Mouse (Mus musculus) hindbrain, embryonic 10.5 days (tissue): ENCODE data around the gene Brk1. TPM values are rescaled to one million over a fixed set of nuclear protein-coding genes. Genes with fewer than 3 reads are reported as not detected.

Experiments
- polyA plus RNA-seq: library from polyadenylated mRNA; unstranded; fragments of >200 nt; fragmentation: Nextera tagmentation; extraction: Ambion mirVana; gene quantifications from 2 replicates; pipeline ENCODE4 v1.2.1, GENCODE M21; 2016

Gene Brk1
- polyA plus RNA-seq, 1 experiment from 2014 or later, result 225 TPM

Other genes starting within 250 kb of the Brk1 start
- gene Tada3, start 226.9 kb upstream of the Brk1 start, polyA plus RNA-seq, result 63.1 and 63.9 TPM in 2 replicates
- gene Arpc4, start 226.7 kb upstream of the Brk1 start, polyA plus RNA-seq, result 393 and 423 TPM in 2 replicates
- gene Ttll3, start 215.5 kb upstream of the Brk1 start, polyA plus RNA-seq, result 5.3 and 7.4 TPM in 2 replicates
- gene Rpusd3, start 185.4 kb upstream of the Brk1 start, polyA plus RNA-seq, result 34.9 and 36.3 TPM in 2 replicates
- gene Cidec, start 169.0 kb upstream of the Brk1 start, polyA plus RNA-seq, result not detected in 2 replicates
- 86.5 and 87.9 TPM in 2 replicates for gene Jagn1, start 162.2 kb upstream of the Brk1 start, polyA plus RNA-seq
- gene Il17re, start 146.3 kb upstream of the Brk1 start, polyA plus RNA-seq, result 1.7 and 2.2 TPM in 2 replicates
- gene Il17rc, start 133.3 kb upstream of the Brk1 start, polyA plus RNA-seq, result 6.0 and 6.7 TPM in 2 replicates
- gene Creld1, start 121.5 kb upstream of the Brk1 start, polyA plus RNA-seq, result 36.7 and 42.5 TPM in 2 replicates
- 1.8 TPM in 2 replicates for gene Prrt3, start 102.8 kb upstream of the Brk1 start, polyA plus RNA-seq
- gene Emc3, start 73.1 kb upstream of the Brk1 start, polyA plus RNA-seq, result 79.0 and 81.8 TPM in 2 replicates
- gene Fancd2, start 73.1 kb upstream of the Brk1 start, polyA plus RNA-seq, result 13.2 and 18.1 TPM in 2 replicates
- 0.20 and 0.21 TPM in 2 replicates for gene Fancd2os, start 4.1 kb upstream of the Brk1 start, polyA plus RNA-seq
- 43.0 and 45.8 TPM in 2 replicates for gene Vhl, start 19.2 kb downstream of the Brk1 start, polyA plus RNA-seq
- 5.1 and 6.8 TPM in 2 replicates for gene Irak2, start 33.7 kb downstream of the Brk1 start, polyA plus RNA-seq
- gene Tatdn2, start 92.3 kb downstream of the Brk1 start, polyA plus RNA-seq, result 0.41 and 1.2 TPM in 2 replicates
- 0.98 TPM in 1 of 2 replicates, not detected in the other for gene Ghrl, start 115.1 kb downstream of the Brk1 start, polyA plus RNA-seq
- 291 and 296 TPM in 2 replicates for gene Sec13, start 136.0 kb downstream of the Brk1 start, polyA plus RNA-seq